Mouse (Mus musculus): ENCODE results near the gene Osm. TPM values are rescaled to one million over a fixed set of nuclear protein-coding genes. Genes with fewer than 3 reads are reported as not detected.

Gene Osm
- total RNA-seq, 2 experiments from 2014 or later: 11.4 to 26.8 TPM

DNA sequence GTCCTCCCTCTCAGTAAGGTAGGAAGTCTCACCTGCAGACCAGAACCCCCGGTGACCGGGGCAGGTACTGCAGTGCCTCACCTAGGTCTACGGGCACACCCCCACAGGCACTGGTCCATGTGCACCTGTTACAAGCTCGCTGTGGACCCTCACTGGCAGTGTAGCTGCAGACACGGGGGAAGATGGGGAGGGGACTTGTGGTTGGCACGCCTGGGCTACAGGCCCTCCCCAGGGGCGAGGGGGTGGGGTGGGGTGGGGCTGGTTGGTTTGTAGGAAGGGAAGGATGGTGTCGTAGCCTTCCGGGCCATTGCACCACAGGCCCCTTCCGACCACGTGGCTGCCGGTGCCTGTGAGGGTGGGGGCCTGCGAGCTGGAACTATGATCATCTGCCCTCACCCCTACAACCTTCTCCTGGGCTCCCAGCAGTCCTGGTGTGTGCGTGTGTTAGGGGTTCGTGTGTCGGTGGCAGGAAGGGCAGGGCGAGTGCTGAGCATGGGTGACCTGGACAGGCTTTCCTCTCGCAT, 1.2 kb downstream of the Osm start:
- peak; percentile 46 for ATAC-seq (replicated peaks; ENCODE audit: poor library complexity)

DNA sequence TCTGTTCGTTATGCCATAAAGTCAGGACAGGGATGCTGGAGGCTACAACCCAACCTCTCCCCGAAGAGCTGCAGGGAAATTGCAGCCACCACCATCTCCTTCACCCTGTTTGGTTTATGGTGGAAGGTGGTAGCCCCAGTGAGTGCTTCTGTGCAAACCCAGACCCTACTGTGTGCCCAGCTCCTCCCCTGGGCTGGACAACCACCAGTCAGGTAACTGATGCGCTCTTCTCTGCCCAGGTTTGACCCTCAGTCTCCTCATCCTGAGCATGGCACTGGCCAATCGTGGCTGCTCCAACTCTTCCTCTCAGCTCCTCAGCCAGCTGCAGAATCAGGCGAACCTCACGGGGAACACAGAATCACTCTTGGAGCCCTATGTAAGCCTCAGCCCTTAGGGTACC, 1.9 kb downstream of the Osm start:
- ATAC-seq (replicated peaks; ENCODE audit: poor library complexity): no peak

DNA sequence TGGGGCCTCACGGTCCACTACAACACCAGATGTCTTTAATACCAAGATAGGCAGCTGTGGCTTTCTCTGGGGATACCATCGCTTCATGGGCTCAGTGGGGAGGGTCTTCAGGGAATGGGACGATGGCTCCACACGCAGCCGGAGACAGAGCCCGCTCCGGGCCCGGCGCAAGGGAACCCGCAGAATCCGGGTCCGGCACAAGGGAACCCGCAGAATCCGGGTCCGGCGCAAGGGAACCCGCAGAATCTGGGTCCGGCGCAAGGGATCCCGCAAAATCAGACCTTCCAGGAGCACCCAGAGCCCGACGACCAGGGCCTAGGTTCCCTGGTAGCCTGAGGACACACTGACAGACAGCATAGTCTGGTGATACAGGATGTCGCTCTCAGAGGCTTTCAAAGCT, 3.5 kb downstream of the Osm start:
- no peak for ATAC-seq (replicated peaks; ENCODE audit: poor library complexity)

DNA sequence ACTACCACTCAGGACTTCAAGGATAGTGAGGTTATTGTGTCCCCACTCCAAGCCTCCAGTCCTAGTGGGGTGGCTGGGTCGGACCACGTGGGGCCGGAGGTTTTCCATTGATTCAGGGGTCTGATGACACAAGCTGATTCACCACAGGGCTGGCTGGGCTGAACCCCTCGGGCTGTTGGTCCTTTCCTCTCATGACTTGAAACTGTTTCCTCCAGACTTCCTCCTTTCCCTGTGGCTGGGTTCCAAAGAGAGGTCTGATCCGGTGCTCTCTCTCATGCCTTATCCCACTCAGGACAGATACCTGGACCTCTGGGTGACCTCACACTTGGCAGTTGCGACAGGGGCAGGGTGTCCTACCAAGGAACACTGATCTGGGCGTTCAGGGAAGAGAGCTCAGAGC, 3.9 kb downstream of the Osm start:
- peak; percentile 21 for ATAC-seq (replicated peaks; ENCODE audit: poor library complexity)

DNA sequence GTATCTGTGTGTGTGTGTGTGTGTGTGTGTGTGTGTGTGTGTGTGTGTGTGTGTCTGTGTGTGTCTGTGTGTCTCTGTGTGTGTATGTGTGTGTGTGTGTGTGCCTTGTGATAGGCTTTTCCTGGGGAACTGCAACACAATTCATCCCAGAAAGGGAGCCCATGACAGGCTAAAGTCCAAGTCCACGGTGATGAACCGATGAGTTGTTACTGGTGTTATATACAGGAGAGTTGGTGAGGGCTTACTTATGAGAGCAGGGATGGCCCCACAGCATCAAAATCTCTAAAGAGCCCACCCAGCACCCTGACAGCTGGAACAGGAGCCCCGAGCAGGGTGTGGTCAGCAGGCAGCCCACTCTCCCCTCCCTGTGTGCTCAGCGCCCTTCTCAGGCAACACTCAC, 5.0 kb downstream of the Osm start:
- ATAC-seq (replicated peaks; ENCODE audit: poor library complexity): no peak

DNA sequence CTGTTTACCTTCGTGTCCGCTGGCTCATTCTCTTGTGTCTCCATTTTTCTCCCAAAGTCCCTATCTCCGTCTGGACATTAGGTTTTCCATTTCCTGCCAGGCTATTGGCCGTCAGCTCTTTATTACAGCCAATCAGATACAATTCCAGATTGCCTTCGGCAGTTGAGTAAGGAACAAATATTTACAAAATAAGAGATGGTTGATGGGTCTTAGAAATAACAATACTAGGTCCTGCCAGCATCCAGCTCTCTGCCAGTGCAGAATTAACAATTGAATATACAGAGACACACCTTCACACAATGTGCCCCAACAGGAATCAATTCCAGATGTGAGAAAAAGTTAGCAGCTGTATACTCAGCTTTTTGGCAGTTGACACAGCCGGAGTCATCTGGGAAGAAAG, 9.9 kb downstream of the Osm start:
- ATAC-seq (replicated peaks; ENCODE audit: poor library complexity): no peak

DNA sequence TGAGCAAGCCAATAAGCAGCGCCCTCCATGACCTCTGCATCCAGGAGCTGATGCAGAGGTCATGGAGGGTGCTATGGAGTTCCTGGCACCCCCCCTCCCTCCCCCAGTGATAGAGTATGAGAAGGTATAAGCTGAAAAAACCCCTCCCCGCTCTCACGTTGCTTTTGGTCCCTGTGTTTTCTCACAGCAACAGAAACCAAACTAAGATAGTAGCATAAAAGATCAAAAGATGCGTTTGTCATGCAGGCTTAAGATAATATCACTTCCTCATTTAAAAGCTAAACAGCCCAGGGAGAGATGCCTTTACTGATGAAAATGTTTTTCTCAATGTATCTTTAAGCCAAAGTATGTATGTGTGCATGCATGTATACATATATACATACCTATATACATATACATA, 10.4 kb downstream of the Osm start:
- no peak for ATAC-seq (replicated peaks; ENCODE audit: poor library complexity)

DNA sequence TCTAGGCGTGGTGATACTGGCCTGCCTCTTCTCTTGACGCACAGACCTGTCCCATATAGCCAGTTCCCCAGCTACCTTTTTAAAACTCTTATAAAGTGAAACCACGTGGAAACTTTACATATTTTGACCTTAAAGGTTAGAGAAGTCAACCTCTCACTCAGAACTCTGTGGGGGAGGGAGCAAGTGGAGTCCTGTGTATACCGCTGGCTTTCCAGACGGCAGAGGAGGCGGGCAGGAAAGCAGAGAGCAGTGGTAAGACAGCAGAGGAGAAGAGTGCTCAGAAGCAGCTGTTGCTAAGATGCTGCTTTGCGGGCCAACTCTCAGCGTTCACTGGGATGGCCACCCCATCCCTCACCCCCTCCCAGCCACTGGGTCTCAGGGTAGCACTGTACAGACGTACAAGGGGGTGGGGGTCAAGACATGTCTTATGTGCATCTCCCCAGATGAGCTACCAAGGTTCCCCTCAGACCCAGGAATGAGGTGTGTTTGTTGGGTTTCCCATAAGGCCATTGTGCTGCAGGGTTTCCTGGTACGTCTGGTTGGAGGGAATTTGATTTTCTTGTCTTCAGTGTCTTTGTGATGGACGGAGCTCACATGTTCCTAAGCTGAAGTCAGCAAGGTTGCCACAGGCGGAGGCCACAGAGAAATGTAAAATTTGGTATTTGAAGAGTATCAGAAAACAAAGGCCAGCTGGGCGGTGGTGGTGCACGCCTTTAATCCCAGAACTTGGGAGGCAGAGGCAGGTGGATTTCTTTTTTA, 11.2 kb downstream of the Osm start:
- ATAC-seq (replicated peaks; ENCODE audit: poor library complexity): no peak

DNA sequence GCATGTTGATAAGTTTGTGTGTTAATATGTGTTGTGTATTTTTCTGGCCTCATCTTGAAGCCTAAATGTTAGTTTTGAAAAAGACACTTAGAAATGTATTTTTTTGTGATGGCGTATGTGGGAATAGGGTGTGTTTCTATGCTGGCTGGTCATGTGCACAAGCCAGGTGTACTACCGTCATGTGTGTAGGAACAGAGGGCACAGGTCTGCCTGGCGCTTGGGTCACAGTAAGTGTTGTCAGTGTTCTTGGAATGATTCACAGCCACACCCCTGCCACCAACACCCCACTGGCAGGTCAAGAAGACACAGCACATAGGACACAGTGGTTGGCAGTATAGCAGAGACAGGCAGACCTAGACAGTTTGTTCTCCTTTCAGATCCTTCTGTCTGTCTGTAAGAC, 12.9 kb downstream of the Osm start:
- no peak; the same call in 1 of the 2 replicates for ATAC-seq (replicated peaks; ENCODE audit: poor library complexity)

DNA sequence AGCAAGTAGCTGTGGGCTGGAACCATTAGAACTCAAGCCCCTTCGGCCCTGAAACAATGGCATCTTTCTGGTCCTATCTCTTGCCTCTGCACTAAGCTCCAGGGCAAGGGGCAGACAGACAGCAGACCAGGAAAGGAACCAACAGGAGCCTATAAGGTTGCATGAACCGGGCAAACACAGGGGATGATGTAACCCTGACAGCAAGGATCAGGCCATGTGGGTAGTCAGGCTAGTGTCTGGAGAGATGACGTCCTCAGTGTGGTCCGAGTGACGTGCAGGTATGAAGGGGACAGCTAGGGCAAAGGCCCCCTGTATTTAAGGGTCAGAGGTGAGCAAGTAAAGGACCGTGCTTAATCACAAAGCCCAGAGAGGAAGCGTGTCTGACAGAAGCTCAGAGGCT, 14.1 kb downstream of the Osm start:
- ATAC-seq (replicated peaks; ENCODE audit: poor library complexity): no peak

DNA sequence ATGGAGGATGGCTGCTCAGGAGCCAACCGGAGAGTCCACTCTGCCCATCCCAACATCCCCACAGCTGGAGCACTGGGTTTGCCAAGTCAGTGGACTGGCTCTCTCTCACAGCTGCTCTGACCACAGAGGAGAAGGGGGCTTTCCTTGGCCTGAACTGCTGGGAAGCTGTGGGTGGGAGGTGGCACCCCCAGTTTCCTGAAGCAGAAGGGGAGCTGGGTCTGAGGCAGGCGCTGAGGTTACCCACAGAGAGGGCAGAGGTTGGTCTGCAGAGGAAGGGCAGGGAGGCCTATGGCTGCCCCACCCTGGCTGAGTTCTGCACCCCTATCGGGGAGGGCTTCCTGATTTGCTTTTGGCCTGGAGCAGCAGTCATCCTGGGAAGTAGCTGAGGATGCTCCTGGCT, 15.2 kb downstream of the Osm start:
- peak; percentile 87 for ATAC-seq (replicated peaks; ENCODE audit: poor library complexity)

DNA sequence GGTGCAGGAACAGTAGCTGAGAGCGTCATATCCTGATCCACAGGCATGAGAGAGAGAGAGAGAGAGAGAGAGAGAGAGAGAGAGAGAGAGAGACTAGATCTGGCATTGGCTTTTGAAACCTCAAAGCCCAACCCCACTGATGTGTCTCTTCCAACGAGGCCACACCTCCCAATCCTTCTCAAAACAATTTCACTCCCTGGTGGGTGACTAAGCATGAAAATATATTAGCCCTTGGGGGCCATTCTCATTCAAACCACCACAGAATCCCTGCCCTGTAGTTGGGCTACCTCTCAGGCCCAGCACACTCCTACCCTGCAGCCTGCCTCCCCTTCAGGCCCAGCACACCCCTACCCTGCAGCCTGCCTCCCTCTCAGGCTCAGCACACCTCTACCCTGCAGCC, 16.7 kb downstream of the Osm start:
- no peak for ATAC-seq (replicated peaks; ENCODE audit: poor library complexity)

DNA sequence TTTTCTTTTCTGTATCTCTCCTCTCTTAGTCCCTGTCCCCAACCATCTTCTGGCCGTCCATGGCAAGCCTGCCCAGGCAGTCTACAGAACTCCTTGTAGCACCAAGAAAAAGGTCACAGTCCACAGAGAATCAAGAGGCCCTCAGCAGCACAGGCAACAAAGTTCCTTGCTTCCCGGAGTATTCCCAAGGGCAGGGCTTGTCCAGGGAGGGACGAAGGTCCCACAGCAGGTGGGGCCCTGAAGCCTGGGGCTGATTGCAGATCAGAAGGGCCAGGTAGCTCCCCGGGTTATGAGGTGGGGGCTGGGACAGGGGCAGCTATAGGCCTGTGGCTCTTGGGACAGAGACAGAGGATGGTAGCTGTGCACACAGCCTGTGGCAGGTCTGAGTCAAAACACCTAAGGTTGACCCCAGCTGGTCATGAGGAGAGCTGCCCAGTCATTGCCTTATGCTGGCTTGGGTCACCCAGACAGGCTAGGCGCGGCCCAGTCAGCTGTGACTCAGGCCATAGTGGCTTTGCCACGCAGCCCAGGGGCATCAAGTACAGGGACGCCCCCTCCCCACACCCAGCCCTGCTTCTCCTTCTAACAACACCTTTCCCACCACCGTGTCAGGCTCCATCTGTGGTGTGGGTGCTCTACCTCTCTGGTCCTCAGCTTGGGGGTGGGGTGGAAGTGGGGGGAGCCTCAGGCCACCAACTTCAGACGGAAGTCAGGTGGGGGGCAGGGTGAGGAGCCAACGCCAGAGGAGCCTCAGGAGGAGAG, 20.8 kb downstream of the Osm start, which contains the start of gene Lif:
Gene Lif (plus strand): TSS at position 712 of the 762 bp plus-strand sequence.
- no peak for ATAC-seq (replicated peaks; ENCODE audit: poor library complexity)

DNA sequence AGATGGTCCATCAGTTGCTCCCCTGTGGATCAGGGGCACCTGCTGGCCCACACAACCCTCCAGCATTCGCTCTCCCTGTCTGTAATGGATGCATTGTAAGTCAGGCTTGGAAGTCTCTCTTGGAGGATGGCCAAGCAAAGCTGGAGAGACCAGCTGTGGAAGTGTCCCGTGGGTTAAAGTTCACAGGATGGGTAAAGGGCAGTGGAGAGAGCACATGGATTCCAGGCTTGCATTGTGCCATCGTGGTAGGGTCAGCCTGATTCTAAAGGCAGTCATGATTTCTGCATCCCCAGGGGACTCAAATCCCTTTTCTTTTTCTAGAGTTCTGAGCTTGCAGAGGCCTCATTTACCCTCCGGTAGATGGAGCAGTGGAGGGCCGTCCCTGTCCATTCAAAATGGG, 21.5 kb downstream of the Osm start:
- no peak for ATAC-seq (replicated peaks; ENCODE audit: poor library complexity)

DNA sequence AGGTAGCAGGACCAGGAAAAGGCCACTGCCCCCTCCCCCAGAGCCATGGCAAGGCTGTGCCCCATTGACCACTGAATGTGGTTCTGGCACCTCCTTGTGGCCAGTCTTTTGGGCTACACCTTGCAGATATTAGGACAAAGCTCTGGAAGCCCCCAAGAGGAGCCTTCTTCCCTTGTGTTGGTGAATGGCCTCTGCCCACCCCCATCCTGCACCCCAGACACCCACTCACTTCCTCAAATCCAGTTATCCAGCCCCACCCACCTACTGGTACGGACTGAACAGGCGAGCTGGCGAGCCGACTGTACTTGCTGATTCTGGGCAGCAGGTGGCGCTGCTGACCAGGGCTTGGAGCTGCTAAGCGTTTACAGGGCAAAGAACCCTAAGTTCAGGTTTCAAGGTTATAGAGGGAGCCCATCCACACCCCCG, 22.4 kb downstream of the Osm start:
- ATAC-seq (replicated peaks; ENCODE audit: poor library complexity): peak; percentile 80

DNA sequence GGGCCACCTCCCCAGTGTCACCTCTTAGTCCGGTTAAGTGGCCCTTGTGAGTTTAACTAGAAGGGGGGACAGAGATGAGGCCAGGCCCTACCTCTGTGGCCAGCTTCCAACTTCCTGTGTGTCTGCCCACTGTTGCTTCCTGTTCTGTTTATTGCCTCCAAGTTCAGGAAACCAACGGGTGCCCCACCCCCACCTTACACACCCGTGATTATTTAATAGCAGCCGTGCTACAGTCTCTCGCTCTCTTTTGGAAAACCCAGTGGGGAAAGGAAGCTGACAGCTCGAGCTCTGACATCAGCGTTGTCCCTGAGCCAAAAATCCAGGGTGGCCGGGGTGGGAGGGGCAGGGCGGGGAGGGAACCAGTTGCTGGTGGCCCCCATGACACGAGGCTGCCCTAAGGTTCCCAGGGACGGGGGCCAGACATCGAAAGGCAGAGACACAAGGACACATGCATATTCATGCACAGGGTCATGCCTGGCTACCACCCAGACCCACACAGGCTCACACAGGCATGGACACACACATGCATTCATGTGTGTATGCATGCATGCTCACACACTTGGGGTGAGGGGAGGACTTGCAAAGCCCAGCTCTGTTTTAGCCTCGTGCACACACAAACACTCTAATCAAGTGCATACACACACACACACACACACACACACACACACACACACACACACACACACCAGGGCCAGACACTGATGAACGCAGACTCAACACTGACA, 24.4 kb downstream of the Osm start:
- ATAC-seq (replicated peaks; ENCODE audit: poor library complexity): peak; percentile 13; the same call in 1 of the 2 replicates

DNA sequence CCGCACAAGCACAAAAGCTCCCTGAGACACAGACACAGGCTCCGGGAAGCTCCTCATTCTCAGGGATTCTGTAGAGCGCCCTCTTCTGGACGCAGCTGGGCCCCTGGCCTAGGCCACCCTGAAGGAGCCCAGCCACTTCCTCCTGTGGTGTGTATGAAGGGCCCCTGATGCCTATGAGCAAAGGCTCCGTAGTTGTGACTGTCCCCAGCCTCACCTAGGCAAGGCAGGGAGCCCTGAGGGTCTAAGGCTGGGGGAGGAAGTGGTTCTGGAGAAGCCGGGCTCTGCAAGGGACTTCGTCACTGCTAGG, 24.9 kb downstream of the Osm start:
- ATAC-seq (replicated peaks; ENCODE audit: poor library complexity): peak; percentile 60

DNA sequence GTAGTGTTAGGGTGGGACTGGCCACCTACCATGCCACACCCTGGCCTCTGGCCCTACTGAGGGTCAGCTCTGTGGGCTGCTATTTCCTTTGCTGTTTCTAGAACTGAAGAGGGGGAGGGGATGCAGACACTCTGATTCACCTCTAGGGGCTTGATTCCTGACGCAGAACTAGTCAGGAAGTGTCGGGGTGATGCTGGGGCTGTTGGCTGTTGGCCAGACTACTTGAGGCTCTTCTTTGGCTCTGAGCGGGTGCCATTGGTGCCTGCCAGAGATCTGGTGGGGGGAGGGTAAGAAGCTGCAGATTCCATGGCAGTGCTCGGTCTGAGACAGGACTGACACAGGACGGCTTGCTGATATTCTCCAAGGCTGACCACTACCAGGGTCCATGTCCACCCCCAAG, 25.7 kb downstream of the Osm start:
- ATAC-seq (replicated peaks; ENCODE audit: poor library complexity): peak; percentile 17; the same call in 1 of the 2 replicates

DNA sequence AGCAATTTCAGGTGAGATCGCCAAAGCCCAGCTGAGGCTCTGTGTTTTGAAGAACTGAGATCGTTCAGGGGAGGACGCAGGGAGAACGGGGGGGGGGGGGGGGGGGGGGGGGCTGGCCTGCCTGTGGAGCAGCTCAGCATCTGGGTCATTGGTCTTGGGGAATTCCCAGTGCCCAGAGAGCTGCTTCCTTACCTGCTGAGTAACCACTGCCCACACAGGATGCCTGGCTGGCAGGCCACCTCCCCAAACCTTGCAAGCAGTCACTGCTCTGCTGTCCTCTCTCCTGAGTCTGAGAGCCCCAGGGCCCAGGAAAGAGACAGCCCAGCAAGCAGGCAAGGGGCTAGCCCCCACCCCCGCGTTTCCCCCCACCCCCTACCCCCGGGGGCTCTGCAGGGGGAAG, 26.6 kb downstream of the Osm start:
- no peak for ATAC-seq (replicated peaks; ENCODE audit: poor library complexity)

DNA sequence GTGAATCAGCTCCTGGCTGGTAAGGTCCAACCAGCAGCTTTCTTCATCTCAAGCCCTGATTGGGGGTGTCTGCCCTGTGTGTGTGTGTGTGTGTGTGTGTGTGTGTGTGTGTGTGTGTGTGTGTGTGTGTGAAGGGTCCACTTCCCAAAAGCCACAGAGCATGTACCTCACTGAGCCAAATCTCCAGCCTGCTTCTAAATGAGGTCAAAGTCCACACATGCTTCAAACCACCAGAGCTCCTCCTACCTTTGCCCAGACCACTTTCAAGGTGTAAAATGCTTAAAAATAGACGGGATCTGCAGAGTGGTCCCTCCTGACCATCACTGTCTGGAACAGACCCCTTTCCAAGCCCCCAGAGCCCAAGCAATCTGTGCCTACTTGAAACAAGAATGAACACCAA, 27.1 kb downstream of the Osm start:
- ATAC-seq (replicated peaks; ENCODE audit: poor library complexity): no peak

DNA sequence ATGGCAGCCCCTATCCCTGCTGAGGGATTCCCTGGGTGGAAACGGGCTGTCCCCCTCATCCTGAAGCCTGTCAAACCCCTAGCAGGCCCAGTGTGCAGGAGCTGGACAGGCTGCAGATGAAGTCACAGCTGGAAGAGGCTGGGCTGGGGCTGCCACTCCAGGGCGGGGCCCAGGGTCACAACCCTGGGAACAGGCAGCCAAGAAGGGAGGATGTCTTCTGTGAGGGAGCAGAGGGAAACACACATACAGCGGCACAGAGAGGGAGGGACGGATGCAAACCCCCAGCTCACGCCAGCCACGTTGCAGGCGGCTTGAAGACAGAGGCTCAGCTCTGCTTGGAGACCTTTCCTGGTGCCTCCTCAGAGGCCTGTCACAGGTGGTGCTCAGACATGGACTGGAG, 27.8 kb downstream of the Osm start:
- no peak for ATAC-seq (replicated peaks; ENCODE audit: poor library complexity)

Data from megakaryocyte progenitor cell, adult 5-6 weeks (primary cell).